Mouse (Mus musculus) thymus, adult 2 months (tissue): ENCODE results near the gene Neurl4. TPM values are rescaled to one million over a fixed set of nuclear protein-coding genes. Genes with fewer than 3 reads are reported as not detected.

Source experiments
- DNase-seq: peaks from one replicate; pipeline ENCODE4 v3.0.0; 2021
- H3K27ac ChIP-seq: fragments of 200-500 bp; 2 replicates; pipeline ENCODE4 v1.5.1; 2012; ENCODE audit warnings: low read length, control low read depth; ENCODE audit not compliant: control insufficient read depth, insufficient read depth
- H3K27me3 ChIP-seq: fragments of 200-500 bp; 2 replicates; pipeline ENCODE4 v1.6.1; 2012; ENCODE audit warnings: mild to moderate bottlenecking, low read length, moderate library complexity, mixed read lengths; ENCODE audit not compliant: control insufficient read depth, insufficient read depth
- H3K36me3 ChIP-seq: fragments of 200-500 bp; 2 replicates; pipeline ENCODE4 v1.6.1; 2012; ENCODE audit warnings: mild to moderate bottlenecking, low read length, moderate library complexity; ENCODE audit not compliant: control insufficient read depth, insufficient read depth
- H3K4me1 ChIP-seq: fragments of 200-500 bp; replicated peaks from 2 replicates; pipeline ENCODE4 v1.6.1; 2012; ENCODE audit warnings: low read length; ENCODE audit not compliant: control insufficient read depth, insufficient read depth
- H3K4me3 ChIP-seq: fragments of 200-500 bp; 2 replicates; pipeline ENCODE4 v1.5.1; 2012; ENCODE audit warnings: mild to moderate bottlenecking, low read length, control low read depth, moderate library complexity; ENCODE audit not compliant: control insufficient read depth, insufficient read depth
- CTCF ChIP-seq: fragments of 200-500 bp; IDR thresholded peaks from 2 replicates; pipeline ENCODE4 v1.5.1; 2012; ENCODE audit warnings: mild to moderate bottlenecking, control low read depth, low read length, moderate library complexity, borderline replicate concordance; ENCODE audit not compliant: control insufficient read depth, poor library complexity, insufficient read depth; ENCODE audit errors: extremely low read depth
- POLR2A ChIP-seq: fragments of 200-500 bp; IDR thresholded peaks from 2 replicates; pipeline ENCODE4 v1.6.1; 2012; ENCODE audit warnings: mild to moderate bottlenecking, low read length, control low read depth, moderate library complexity; ENCODE audit not compliant: control insufficient read depth, poor library complexity, insufficient read depth; ENCODE audit errors: extremely low read depth
- WGBS: fragments of 180-500 bp; shearing (Covaris S2); methylation state at CpG from one replicate; pipeline ENCODE4 v1.1.7; 2018; 5-methylcytosine and 5-hydroxymethylcytosine counted together
- polyA plus RNA-seq: library from polyadenylated mRNA; depleted of rRNA; stranded (reverse); fragments of >200 nt; gene quantifications from 2 replicates; pipeline ENCODE4 v1.2.3, GENCODE M21; 2012

The Neurl4 gene
- polyA plus RNA-seq, 1 experiment, result 85.3 TPM

DNA sequence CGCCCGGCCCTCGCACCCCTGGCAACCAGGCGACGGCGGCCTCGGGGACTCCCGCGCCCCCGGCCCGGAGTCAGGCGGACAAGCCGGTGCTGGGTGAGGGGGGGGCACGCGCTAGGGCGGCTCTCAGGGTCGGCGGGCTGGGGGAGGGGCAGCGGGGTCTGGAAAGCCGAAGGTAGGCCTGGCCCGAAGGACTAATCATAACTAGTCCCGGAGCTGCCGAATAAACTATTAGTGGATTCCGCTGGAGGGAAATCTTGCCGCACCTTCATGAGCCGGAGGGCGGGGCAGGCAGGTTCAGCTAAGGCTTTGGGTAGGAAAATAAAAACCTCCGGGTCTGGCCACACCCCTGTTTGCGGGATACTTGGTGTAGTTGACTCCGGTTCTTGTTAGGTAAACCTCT, 35.3 kb downstream of the Neurl4 start:
- no peak overlapping the region for H3K27ac ChIP-seq
- no peak for TF ChIP-seq CTCF
- TF ChIP-seq POLR2A, result no peak

DNA sequence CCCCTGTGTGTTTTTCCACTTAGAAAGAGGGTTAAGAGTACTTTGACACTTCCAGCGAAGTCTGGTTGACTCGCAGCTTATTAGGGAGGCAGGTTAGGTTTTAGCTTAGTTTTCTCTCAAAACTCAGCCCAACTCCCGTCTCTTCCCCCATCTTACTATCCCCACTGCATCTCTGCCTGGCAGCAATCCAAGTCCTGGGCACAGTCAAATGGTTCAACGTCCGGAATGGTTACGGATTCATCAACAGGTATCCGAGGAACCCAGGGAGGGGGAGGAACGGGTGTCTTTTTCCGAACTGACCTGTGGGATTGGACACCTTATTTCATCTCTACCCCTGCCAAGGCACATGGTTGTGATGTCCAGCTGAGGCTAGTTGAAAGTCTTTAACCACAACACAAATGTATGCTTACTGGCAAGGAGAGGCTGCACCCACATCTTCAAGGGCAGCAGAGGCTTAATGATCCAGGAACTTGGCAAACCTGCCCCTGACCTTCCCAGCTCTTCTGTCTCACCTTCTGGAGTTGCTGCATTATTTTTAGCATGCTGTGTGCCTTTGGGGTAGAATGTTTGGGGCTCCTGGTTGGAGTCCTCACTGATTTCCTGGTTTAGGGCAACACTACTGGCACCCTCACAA, 36.0 kb downstream of the Neurl4 start:
- Histone ChIP-seq H3K4me1 (peaks cover 30% of the 10 kb centered on the region), H3K27ac (no peak overlapping the region), H3K36me3 (no peaks in the 10 kb centered on the region), H3K4me3 (no peak overlapping the region), H3K27me3 (no peaks in the 10 kb centered on the region)
- TF ChIP-seq POLR2A (no peak), CTCF (no peak)
- WGBS, result 67% methylated on average over 9 of the region's 9 CpGs
- DNase-seq, result no peak

More for the DNA sequence above, 35.3 kb downstream of the Neurl4 start:
- Histone ChIP-seq H3K36me3 (no peaks in the 10 kb centered on the region), H3K4me3 (peak overlapping the region; percentile 50), H3K27me3 (no peaks in the 10 kb centered on the region), H3K4me1 (peaks cover 36% of the 10 kb centered on the region)
- peak; percentile 35 for DNase-seq
- WGBS, result 3% methylated on average over 30 of the region's 30 CpGs

DNA sequence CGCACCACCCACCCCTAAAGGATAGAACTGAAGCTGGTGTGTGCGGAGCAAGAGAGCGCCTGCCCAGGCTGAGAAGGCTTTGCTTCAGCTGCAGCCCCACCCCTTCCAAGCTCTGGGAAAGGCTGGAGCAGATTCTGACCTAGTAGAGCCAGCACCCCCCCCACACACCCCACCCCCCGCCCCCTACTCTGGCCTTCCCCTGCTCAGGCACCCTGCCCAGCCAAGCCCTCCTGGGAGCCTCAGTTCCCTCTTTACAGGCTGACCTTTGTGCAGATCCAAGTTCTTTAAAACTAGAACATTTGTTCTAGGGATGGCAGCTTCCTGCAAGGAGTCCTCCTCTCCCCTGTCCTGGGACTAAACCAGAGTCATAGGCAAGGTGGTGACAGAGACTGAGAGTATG, 36.5 kb downstream of the Neurl4 start:
- peaks cover 27% of the 10 kb centered on the region for H3K4me1 ChIP-seq
- no peaks in the 10 kb centered on the region for H3K27me3 ChIP-seq
- H3K27ac ChIP-seq, result no peak overlapping the region
- 65% methylated on average over 4 of the region's 4 CpGs for WGBS
- DNase-seq, result no peak
- no peak overlapping the region for H3K4me3 ChIP-seq
- no peak for TF ChIP-seq POLR2A
- TF ChIP-seq CTCF, result no peak
- H3K36me3 ChIP-seq, result no peaks in the 10 kb centered on the region

DNA sequence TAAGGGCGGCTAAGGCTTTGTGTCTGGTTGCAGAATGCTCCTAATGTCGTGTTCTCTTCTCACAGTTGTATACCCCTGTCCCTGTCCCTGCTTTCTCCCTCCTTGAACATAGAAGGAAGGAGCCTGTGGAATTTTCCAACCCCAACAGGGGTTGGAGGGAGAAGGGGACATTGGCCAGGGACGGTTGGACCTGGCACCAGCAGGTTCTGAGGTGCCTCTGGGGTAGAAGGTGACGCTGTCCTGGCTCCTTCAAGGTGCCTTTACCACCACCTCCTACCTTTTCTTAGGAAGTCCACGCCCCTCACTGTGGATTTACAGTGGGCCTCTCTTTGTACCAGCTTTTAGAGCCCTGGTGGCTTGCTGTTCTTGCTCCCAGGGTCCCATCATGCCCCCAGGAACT, 37.0 kb downstream of the Neurl4 start:
- WGBS, result 88% methylated on average over 5 of the region's 5 CpGs
- H3K27ac ChIP-seq, result no peak overlapping the region
- TF ChIP-seq POLR2A (no peak), CTCF (no peak)
- DNase-seq, result no peak
- no peak overlapping the region for H3K4me3 ChIP-seq
- no peaks in the 10 kb centered on the region for H3K27me3 ChIP-seq
- no peaks in the 10 kb centered on the region for H3K36me3 ChIP-seq
- peaks cover 24% of the 10 kb centered on the region for H3K4me1 ChIP-seq

DNA sequence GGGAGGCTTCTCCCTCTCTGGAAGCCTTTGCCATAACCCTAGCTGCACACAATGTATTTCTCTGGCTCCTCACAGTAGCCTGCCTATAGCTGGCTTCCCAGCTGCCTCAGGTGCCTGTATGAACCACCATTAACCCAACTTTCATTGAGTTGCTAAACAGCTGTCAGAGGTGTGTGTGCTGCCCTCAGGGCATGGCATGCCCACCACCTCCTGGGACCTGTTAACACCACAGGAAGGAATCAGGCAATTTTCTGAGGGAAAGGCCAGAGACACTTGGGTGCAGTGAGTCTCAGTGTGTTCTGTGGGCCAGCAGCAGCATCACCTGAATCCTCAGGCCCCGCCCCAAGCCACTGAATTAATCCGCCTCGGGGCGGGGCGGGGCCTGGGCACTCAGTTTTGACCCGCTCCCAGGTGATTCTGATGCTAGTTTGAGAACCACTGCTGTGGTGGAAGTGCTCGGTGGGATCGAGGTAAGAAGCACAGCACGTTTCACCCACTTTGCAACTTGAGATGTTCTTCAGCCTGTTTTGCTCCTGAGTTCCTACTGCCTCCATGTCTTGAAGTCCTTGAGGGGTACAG, 37.6 kb downstream of the Neurl4 start:
- H3K27me3 ChIP-seq, result no peaks in the 10 kb centered on the region
- DNase-seq, result no peak
- H3K4me3 ChIP-seq, result no peak overlapping the region
- H3K27ac ChIP-seq, result no peak overlapping the region
- TF ChIP-seq POLR2A (no peak), CTCF (no peak)
- H3K36me3 ChIP-seq, result no peaks in the 10 kb centered on the region
- 86% methylated on average over 9 of the region's 9 CpGs for WGBS
- peaks cover 24% of the 10 kb centered on the region for H3K4me1 ChIP-seq

DNA sequence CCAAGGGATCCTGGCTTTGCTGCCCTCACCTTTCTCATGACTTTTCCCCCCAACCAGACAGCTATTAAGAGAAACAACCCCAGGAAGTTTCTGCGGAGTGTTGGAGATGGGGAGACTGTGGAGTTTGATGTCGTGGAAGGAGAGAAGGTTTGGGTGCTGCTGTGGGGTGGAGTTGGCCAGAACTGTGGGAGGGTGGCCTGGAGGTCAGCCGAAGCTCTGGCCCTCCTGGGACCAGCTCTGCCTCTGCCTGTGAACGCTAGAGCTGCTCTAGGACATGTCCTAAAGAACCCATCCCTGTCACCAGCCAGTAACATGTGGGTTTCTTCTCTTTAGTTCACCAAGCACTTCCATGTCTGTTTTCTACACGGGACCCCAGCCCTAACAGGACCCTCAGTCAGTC, 38.3 kb downstream of the Neurl4 start:
- Histone ChIP-seq H3K4me1 (peaks cover 21% of the 10 kb centered on the region), H3K36me3 (no peaks in the 10 kb centered on the region), H3K27me3 (no peaks in the 10 kb centered on the region), H3K27ac (no peak overlapping the region), H3K4me3 (no peak overlapping the region)
- TF ChIP-seq CTCF, result no peak
- DNase-seq, result no peak
- WGBS, result 87% methylated on average over 5 of the region's 5 CpGs

DNA sequence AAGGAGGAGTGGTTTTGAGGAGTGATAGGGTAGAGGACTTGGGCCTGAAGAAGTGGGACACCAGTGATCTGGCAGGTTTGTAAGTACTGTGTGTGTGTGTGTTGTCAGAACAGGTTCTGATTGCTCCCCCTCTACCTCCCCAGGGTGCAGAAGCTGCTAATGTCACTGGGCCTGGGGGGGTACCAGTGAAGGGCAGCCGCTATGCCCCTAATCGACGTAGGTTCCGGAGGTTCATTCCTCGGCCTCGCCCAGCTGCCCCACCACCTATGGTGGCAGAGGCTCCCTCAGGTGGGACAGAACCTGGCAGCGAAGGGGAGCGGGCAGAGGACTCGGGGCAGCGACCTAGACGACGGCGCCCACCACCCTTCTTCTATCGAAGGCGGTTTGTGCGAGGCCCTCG, 38.9 kb downstream of the Neurl4 start:
- Histone ChIP-seq H3K27ac (no peak overlapping the region), H3K4me3 (no peak overlapping the region), H3K27me3 (no peaks in the 10 kb centered on the region), H3K36me3 (no peaks in the 10 kb centered on the region), H3K4me1 (peaks cover 19% of the 10 kb centered on the region)
- TF ChIP-seq CTCF (no peak), POLR2A (no peak)
- 94% methylated on average over 17 of the region's 17 CpGs for WGBS
- DNase-seq, result no peak
